Mouse (Mus musculus): Measurements from ENCODE around the gene Fbxw11.

Fbxw11 gene

GRCm38 (mm10) chr11:32752595-32752885 lies 110.0 kb downstream of the Fbxw11 start:
- no peak for DNase-seq (ENCODE audit: inconsistent ontology term)

DNA sequence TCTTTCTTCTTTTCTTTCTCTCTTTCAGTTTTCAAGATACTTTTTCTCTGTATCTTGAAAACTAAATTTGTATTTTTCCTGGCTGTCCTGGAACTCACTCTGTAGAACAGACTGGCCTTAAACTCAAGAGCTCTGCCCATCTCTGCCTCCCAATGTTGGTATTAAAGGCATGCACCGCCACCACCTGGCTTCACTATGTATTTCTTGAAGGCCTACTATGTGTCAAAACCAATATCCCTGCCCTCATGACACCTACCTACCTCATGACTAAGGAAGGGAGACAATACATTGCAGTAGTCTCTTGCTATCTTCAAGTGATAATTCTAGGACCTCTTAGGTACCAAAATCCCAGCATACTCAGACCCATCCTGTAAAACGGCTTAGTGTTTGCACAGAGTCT lies 110.8 kb downstream of the Fbxw11 start:
- no peak for DNase-seq (ENCODE audit: inconsistent ontology term)

DNA sequence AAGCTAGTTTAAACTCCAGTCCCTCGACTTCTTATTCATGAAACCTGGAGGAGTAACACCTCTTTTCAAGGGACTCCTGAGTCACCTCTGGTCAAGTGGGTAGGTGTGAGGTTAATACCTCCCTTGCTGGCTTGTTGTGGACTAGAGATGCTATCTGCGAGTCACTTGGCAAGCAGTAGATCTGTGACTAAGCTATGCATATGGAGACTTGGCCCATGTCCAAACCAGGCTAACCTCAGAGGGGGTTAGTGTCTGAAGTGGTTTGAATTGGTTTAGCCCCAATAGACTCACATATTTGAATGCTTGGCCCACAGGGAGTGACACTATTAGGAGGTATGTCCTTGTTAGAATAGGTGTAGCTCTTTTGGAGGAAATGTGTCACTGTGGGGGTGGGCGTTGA lies 120.2 kb downstream of the Fbxw11 start:
- DNase-seq (ENCODE audit: inconsistent ontology term), result peak; percentile 83

DNA sequence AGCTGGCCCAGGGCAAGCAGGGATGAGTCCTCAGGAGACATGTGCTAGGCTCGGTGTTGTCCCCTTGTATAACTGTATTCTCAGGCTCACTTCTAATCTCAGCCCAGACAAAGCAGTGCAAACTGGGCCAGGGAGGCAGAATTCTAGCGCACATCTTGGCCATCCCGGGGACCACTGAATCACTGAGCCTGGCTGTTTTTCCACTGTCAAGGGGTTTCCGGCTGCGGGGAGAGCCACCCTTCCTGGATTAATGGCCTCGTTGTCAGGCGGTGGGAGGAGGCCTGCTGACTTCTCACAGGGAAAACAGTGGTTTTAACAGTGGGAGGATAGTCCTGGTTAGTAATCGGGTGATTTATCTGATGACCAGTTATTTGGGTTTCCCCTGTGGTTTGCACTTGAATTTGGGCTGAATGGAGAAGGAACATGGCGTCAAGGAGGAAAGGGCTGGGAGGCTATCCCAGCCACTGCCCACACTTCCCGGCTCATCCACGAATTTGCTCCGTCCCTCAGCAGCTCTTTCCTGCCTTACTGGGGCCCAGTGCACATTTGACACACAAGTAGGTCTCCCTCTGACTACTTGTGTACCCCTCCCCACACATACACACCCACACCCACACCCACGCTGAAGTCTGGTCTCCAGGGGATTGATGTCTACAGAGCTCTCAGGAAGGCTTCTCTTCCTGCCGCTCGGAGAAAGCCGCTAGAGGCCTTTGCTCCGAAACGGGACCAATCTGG lies 125.1 kb downstream of the Fbxw11 start:
- no peak for DNase-seq (ENCODE audit: inconsistent ontology term)

DNA sequence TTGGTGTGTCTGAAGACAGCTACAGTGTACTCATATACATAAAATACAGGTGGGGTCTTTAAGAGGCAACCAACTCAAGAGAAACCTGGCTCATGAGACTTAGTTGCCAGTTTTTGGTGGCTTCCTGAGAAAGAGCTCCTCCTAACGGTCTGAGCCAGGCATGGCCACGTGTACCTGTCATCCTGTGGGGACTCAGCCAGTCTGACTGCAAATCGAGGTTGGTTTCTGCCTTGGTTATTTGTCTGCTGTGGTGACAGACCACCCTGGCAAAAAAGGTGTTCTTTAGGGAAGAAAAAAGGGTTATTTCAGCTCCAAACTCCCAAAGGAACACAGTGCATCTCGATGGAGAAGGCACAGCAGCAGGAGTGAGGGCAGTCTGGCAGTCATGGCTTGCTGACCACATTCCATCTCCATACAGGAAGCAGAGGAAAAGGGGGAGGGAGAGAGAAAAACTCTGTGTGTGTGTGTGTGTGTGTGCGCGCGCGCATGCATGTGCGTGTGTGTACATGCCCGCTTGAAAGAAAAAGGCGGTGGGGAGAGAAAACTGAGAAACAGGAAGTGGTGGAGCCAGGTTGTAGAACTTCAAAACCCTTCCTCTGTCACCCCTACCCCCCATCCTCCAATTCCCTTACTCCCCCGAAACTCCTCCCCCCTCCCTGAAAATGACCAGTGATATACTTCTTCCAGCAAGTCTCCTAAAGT lies 126.3 kb downstream of the Fbxw11 start:
- no peak for DNase-seq (ENCODE audit: inconsistent ontology term)

GRCm38 (mm10) chr11:32780747-32781536 lies 138.4 kb downstream of the Fbxw11 start:
- peak; percentile 27 for DNase-seq (ENCODE audit: inconsistent ontology term)

- DNase-seq (ENCODE audit: inconsistent ontology term), result peak; percentile 42
These were observed 139.3 kb downstream of the Fbxw11 start for GRCm38 (mm10) chr11:32781633-32782404.

DNA sequence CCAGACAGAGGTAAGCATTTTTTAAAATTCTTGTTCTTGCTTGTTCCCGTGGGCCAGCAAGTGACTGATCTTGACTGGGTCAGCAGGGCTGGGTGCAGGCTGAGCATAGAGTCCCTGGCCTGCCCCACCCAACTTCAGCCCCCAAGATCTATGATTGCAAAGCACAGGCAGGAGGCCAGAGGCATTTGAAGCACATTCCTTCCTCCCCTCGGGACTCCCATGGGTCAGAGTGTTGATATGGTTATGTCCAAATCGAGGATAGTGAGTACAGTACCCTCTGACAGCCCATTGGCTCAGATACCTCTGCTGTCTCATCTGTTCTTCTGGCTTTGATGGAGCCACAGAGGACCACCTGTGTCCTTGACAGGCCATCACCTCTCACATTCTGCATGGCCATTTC lies 140.2 kb downstream of the Fbxw11 start:
- DNase-seq (ENCODE audit: inconsistent ontology term), result no peak

GRCm38 (mm10) chr11:32785591-32786147 lies 143.1 kb downstream of the Fbxw11 start:
- DNase-seq (ENCODE audit: inconsistent ontology term), result no peak

GRCm38 (mm10) chr11:32786201-32786600 lies 143.7 kb downstream of the Fbxw11 start:
- no peak for DNase-seq (ENCODE audit: inconsistent ontology term)

DNA sequence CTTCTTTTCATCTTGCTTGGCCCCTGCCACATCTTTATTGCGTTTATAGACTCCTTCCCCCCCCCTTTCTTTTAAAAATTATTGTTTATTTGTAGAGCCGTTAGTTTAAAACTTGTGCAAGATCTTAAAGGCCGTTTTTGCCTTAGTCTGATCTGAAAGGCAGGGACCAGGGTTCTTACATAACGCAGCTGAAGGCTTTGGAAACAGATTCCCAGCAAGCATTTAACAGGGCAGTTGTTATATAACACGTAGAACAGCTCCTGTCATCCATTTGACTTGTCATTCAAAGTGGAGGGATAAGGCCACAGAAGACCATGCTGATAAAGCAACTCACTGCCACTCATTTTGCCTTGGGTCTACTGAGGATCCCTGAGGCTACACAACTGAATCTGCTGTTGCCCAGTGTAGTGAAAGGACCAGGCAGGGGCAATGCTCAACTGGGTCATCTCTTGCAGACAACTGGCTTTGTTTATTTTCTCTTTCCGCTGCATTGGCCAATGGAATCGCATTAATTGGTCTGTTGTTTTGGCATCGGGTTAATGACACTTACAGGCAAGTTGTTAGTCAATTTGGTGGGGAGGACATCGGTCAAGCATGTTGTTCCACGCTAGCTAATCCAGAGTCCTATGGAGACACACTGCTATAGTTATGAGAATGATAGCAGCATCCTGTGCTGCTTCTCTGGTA lies 152.4 kb downstream of the Fbxw11 start:
- peak; percentile 67 for DNase-seq (ENCODE audit: inconsistent ontology term)
